Mouse (Mus musculus) C2C12 (cell line): Measurements from ENCODE around the gene Abca2.

Experiments used
- CTCF ChIP-seq: IDR thresholded peaks from one replicate; pipeline ENCODE4 v1.5.1; 2011; ENCODE audit not compliant: control insufficient read depth, insufficient read depth, insufficient read length
- MAX ChIP-seq: IDR thresholded peaks from one replicate; pipeline ENCODE4 v1.6.1; 2011; ENCODE audit warnings: mild to moderate bottlenecking, control low read depth

GRCm38 (mm10) chr2:25482969-25483368, 54.5 kb downstream of the Abca2 start:
- TF ChIP-seq CTCF, result no peak
- TF ChIP-seq MAX, result no peak
